Mouse (Mus musculus) liver, adult 2 months (tissue): ENCODE results near the gene Gls.

Experiments used
- CTCF ChIP-seq: fragments of 200-500 bp; IDR thresholded peaks from 2 replicates; pipeline ENCODE4 v1.5.1; 2011; ENCODE audit warnings: low read depth, low read length, control low read depth
- POLR2A ChIP-seq: fragments of 200-500 bp; IDR thresholded peaks from 2 replicates; pipeline ENCODE4 v1.6.1; 2011; ENCODE audit warnings: low read length, control low read depth; ENCODE audit not compliant: insufficient read depth; ENCODE audit errors: extremely low read depth

GRCm38 (mm10) chr1:52176999-52177398, 56.0 kb downstream of the Gls start:
- TF ChIP-seq CTCF (no peak), POLR2A (no peak)
